Mouse (Mus musculus): ENCODE measurements at regions not wholly inside any gene's neighbourhood (a gene's known extent, or its start where the extent isn't known, plus 50 kb on each side); places are given as distances from the start of the nearest gene placed in this dataset.
"Not testable (repeated sequence)": the region's sequence is repeated elsewhere in the genome, so short reads cannot be mapped to it uniquely, and the experiment has no call there.

DNA sequence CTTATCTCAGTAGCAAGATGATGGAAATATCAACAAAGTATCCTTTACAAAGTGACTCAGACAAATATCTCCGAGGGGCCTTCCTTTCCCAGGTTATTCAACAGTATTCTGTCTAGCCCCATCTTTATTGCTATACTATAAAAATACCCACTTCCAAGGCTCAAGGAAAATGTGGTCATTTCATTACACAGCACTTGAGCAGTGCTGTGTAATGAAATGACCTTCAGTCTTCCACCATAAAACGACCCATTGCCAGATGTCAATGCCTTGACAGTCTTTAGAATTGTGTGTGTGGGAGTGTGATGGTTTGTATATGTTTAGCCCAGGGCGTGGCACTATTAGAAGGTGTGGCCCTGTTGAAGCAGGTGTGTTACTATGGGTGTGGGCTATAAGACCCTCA, 124.3 kb upstream of the Teddm2 start:
- DNase-seq = no peak

DNA sequence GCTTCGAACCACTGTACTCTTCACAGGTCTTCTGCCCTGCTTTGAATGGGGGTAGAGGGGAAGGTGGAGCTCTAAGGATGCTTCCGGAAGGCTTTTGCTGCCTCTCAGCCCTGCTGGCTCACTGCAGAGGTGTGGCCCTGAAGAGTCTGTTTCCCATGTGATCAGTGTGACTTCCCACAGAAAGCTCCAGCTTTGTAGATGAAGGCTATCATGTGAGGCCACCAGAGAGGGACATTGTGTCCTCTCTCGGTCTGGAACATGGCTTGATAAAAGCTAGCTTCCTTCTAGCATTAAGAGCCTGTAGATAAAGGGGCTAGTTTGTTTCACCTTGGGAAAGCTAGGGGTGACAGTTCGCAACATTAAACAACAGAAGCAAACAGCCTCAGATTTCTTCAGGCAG, 127.3 kb upstream of the Teddm2 start:
- DNase-seq = no peak

DNA sequence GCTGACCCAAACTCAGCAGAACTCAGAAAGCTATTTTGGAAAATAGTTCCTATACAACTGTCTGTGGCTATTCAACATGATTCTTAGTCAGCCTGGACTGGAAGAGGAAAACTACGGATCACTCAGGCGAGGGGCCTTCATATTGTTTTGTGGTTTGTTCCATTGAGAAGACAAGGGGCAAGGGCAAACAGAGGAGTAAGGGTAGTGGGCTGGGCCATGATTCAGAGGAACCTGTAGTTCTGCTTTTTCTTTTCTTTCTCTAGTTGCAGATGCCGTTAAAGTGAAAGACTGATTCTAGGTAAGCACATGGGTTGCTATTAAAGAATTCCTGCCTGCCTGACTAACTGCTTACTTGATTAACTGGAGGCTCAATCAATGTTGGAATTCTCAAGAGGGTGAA, 129.8 kb upstream of the Teddm2 start:
- DNase-seq = no peak

DNA sequence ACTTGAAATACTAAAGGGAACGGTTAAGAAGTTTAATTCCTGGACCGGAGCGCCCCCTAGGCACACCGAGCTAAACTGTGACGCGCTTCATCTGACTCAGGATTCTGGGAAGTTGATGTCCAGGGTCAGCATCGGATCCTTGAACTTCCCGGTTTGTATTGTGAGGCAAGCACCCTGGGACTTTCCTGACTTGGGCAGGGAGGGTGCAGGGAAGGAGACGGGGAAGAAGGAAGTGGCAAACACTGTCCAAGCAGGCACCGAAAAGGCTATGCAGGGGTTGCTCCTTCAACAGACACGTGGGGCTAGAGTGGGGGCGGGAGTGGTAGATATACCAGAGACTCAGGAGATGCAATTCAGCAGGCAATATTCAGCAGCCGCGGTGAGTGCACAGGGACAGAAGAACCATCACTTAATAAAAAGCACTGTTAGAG, 132.7 kb upstream of the Teddm2 start:
- DNase-seq = peak; percentile 66

DNA sequence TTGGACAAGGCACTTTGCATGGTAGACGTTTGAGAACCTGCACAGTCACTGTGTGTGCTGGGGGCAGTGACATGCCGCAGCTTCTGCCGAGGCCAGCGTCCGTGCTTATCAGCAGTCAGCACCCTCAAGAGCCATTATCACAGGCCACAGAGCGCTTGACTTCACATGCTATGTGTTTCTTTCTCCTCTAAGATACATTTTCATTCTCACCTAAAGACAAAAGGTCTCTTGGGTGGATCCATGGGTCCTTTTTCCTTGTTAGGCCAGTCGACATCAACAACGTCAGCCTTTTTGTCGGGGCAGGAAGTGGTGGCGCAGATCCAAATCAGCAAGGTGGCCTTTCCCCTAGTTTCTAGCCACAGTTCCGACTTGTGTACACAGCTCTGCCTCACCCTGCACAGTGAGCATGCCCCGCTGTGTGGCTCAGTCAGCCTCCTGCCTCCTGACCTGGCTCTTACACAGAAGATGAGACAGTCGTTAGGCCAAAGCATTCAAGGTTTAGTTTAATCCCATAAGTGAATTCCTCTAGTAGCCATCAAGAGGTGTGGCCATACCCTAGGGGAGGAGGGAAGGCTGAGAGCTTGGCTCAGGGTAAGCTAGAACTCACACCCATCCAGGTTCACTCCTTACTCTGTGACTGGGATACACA, 134.1 kb upstream of the Teddm2 start:
- DNase-seq = peak; percentile 70

DNA sequence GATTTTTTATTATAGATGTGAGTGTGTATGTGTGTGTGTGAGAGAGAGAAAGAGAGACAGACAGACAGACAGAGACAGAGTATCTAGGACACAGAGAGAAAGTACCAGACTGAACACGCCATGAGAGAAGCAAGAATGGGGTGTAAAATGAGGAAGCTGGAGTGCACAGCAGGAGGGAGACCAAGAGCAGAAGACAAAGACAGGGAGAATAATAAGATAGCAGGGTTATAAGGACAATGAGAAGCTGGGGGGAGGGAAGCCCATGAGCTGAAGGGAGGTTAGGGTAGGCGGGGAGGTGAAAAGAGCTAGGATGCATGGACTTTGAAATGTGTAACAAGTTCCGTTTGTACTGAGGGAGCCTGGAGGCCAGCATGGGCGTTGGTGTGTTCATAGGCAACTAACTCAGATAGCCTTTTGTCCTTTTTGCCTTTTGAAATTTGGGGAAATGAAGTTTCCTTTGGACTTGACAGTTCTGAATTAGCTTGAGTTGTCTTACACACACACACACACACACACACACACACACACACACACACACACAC, 136.8 kb upstream of the Teddm2 start:
- no peak for DNase-seq

DNA sequence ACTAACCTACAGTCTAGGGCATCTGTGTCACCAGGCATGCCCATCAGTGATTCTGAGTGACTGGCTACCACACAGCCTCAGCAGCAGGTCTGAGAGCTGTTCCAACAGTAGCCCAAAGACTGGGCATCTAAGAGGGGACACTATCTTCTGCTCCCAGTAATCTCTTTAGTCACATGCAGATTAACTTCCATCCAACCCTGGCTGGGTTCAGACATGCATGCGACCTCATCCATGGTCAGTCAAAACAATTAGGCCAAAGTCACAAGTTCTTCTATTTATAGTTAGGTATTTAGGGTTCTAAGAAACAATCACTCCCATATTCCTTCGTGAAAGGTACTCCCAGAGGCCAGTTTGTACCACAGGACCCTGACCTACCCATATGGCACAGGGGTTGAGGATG, 138.2 kb upstream of the Teddm2 start:
- no peak for DNase-seq

DNA sequence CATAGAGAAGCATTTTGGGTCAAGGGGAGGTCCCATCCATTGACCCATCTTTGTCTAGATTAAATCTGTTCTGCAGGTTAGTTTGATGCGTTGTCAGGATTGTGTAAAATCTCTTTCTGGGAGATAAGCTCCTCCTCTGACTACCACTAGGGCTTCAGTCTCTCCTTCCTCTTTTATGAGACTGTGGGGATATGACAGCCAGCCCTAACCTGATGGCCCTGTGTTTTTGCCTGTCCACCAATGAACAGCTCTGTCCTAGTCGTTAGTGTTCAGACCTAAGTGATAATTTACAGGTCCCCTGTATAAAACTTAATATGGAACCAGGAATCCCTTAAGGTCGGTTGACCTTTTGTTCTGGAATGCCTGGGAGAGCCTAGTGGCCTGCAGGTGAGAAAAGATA, 140.9 kb upstream of the Teddm2 start:
- no peak for DNase-seq

DNA sequence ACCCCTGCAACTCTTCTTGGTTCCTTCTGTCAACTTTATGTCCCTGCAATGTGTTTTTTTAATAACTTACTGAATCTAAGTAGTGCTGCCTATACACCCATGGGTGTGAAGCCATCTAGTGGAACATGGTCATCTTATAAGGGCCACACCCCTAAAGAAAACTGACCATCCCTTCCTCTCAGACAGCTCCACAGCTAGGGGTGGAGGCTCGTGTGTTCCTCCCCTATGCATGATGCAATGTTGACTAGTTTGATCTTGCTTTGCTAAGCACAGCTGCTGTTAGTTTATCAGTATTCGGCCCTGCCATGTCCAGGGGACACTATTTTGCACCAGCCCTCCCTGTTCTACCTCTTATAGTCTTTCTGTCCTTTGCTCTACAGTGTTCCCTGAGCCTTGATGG, 142.9 kb upstream of the Teddm2 start:
- no peak for DNase-seq

DNA sequence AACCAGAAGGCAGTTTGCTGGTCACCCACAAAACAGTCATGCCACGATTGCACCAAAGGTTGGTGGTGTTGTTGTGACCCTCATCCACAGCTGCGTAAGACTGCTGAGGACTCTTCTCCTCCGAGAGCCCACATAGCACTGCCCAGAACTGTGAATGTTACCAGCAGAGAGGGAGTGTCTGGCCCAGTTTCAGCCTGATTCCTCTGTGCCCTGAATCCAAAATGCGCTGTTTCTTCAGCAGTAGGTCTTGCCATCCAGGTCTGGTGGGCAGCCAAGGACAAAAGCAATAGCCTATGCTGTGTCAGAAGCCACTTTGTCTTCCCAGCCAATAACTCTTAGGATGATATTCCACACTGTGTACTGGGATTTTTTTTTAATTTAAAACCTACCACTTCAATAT, 144.7 kb upstream of the Teddm2 start:
- no peak for DNase-seq

DNA sequence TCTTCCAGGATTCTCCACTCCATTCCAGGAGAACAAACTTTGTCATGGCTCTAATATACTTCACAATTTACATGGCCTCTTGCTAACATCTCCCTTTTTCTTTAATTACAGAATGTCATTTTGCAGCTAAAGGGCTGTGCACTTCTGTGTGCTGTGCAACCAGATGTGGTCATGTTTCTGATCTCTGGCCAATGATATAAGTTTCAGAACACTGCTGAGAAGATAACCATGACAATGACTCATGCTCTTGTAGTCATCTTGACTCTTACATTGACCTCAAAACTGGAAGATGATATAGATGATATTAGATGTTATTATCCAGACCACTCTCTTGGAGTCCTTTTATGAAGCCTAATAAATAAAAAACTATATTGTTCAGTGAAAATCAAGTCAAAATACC, 145.9 kb upstream of the Teddm2 start:
- DNase-seq = no peak

DNA sequence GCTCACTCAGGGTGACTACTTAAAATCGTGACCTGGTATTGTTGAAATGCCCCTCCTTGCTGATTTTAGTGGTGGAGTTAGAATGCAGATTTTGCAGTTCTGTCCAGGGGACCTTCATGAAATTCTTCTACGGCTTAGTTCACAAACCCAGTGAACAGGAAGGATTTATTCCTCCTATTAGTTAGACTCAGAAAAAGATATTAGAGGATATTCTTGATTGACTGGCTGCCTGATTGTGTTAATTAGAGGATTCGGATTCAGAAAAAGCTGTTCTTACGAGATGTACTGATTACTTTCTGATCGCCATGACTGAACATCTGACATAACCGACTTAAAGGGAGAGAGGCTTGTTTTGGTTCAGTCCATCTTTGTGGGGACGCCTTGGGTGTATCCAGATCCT, 147.3 kb upstream of the Zfp648 start:
- DNase-seq = no peak

DNA sequence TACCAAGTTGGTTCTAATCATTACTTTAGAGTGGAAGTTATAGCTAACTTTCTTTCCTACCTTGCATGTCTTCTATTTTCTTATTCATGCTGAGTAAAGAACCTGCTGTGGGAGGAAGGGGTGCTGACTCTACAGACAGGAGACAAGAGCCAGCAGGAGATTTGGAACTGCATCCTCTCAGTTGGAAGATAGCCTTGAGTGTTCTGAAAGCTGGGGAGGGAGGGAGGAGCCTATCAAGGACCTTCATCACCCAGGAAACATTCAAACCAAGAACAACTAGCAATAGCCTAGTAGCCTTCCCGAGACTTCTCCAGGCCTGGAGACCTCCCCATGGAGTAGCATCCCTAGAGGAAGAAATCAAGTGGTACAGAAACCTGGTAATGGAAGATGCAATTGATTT, 146.1 kb upstream of the Zfp648 start:
- DNase-seq = no peak

DNA sequence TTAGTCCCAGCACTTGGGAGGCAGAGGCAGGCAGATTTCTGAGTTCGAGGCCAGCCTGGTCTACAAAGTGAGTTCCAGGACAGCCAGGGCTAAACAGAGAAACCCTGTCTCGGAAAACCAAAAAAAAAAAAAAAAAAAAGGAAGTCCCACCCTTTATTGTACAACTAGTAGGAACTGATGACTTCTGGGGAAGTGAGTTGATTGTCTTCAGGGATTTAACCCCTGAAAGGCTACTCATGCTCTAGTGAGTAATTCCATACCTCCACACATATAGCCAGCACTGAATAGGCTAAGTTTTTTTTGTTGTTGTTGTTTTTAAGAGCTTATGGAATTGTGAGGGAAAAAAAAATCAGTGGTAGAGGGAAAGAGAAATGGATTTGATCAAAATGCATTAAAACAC, 139.6 kb upstream of the Zfp648 start:
- DNase-seq = not testable (repeated sequence)

DNA sequence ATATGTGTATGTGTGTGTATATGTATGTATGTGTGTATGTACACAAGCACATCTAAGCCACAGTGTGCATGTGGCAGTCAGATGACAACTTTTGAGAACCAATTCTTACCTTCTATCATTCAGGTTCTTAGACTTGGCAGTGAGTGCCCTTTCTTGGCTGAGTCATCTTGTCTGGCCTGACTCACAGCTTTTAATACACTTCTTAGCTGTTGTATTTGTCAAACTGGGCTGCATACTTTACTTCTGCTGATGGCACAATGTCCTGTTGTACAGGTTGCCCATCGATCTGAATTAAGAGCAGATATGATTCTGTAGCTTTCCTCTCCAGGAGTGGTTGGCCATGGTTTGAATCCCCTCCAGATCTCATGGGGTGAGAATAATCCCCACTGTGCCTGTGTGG, 139.1 kb upstream of the Zfp648 start:
- no peak for DNase-seq

DNA sequence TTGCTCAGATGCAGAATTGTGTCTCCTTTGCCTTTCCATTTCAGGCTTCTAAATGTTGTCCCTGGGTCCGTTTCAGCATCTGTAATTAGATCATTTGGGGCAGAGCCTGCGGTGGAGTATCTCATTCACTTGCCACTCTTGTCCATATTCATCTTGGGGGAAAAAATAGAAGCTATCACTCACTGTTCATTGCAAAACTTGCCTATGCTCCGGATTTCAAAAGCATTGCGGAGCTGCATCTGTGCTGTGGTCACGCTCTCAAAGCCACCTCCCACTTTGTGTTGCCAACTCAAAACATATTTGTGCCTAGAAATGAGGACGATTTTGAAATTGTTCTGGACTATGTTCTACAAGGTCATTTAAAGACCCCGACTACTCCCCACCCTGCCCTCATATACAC, 138.3 kb upstream of the Zfp648 start:
- no peak for DNase-seq

DNA sequence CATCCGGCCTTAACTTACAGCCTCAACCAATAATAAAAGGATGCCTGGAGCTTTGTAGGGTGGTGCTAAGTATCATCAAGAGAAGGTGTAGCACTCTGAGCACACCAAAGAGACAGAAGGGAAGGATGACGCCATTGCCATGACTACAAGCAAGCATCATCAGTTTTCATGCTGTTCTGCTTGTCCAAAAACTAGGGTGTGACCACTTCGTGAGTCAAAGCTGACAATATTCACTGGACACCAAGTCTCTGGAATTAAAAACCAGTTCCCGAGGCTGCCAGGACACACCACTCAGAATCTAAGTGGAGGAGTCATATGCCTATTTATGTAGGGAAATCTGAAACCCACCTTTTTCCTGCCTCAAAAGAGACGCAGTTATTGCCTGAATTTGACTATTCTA, 136.4 kb upstream of the Zfp648 start:
- DNase-seq = no peak

DNA sequence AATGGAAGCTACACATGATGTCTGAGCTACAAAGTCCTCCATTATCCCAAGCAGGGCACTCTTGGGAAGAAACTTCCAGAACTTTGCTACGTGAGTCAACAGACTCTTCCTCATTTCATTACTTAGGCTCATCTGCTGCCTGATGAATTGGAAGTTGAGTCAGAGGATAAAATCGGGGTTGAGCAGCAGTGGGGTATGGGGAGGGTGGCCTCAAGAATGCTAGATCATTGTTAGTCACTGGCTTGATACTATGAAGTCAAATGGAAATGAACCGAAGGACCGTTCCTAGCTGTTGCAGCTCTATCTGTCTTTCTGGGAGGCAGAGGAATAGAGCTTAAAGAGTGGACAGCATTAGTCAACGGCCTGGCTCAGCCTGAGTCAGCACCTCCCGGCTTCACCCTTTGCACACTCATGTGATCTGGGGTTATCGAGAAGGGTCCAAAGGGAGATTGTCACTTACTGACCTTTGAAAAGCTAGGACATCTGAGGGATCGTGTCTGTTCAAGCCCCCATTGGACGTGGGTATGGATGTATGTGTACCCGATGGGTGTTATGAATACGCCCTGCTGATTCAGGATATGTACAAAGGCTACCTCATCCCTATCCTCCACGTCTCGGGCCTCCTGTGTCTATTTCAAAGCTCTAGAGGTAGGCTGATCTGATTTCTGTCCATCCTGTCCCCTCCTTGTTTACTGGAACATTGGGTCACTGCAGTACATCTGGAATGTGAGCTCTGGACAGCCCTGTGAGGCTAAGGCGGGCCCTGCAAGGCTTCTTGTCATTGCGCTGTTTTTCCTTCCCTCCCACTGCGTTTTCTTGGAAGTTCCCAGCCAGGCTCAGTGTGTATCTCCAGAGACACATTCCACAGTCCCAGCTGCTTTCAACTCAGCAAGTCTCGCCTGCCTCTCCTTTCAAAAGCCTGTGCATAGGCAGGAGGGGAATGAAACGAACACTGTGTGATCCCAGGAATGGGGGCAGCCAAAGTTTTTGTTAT, 135.4 kb upstream of the Zfp648 start:
- DNase-seq = no peak

DNA sequence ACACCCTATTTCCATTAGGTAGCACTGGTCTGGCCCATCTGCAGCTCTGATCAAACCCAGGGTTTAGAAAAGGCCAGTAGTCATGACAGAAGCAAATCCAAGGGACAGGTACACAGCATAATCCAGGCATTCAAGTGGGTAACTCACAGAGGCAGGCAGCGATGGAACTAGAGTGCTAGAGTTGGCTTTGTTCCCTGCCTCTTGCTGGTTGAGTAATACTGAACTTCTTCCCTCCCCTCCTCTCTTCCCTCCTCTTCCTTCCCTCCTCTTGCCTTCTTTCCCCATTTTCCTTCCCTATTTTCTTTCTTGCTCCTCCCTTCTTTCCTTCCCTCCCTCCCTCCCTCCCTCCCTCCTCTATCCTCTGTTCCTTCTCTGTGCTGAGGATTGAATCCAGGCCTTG, 133.1 kb upstream of the Zfp648 start:
- DNase-seq = no peak

DNA sequence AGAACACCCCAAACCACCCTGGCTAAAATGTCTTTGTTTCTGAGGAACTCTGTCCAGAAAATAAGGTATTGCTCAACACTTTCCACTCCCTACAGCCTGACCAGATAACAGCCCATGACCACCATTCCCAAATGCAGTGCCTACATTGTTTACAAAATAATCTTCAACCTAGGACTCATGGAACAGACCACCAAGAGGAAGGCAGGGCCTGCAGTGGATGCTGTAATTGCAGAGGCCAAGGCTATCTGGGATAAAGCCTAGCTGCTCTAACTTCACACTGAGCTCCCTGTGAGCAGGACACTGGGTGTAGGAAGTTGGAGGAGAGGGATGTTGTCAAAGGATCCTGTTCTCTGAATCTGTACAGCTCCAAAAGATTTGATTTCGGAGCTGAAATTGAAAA, 126.7 kb upstream of the Zfp648 start:
- no peak for DNase-seq

DNA sequence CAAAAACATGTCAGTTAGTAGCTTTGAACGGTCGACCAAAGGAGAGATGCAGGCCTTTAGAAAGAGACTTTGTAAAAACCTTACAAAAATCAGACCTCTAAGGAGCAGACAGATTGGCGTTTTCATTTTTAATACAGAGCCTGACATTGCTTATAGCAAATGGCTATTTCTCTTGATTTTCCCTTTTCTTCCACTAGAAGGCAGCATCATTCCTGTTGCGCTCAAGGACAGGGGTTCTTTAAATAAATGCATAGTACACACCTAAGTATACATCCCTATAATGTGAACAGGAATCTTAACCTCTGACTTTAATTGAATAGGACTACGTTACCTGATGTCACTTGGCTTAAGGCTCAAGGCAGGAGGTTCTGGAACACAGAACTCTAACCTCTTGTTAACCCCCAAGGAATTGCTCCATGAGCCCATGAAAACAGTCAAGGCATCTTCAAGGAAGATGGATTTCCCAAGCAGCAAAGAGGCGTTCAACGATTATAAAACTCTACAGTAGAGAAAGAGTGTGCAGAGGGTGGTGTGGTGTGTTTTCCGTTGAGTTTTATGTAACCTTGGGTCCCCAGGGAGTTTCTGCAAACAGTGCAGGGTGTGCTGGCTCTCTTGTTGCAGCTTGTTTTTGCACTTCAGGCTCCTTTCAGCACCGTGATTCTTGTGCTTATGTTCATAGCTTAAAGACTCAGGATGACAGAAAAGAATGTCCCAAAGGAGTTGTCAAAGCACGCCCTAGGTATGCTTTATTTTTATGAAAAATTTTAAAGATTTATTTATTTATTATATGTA, 124.1 kb upstream of the Zfp648 start:
- no peak for DNase-seq

DNA sequence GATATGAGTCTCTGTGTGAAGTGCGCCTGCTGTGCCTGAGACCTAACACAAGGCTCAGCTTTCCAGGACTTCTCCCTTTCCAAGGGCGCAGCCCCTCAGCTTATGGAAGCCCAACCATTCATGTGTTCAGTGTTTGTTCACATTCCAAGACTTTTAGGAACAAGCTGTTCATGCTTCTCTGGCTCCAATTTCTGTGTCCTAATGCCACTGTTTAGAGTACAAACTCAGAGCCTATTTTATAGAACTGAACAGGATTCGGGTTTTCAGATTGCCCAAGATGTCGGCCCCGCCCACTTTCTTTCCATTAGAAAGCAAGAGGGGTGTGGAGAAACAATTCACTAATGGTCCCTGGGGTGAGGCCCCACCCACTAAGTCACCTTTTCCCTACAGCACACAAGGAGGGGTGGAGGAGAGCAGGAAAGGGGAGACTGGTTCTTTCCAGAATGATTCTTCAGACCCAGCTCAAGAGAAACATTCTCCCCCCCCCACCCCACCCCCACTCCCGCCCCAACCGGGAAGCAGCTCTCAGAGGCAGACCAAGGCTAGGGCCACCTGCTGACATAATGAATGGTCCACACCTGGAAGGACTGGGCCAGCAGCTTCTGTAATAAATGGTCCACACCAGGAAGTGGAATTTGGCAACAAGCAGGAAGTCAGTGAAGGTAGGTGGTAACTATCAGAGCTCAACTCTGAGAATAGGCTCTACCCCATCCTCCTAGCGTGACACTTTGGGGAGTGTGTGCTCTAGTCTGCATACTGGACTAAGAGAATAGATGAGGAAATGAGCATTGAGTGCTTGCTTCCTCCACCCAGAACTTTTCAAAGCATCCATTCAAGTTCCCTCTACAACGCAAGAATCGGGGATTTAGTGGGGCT, 120.2 kb upstream of the Zfp648 start:
- no peak for DNase-seq

All from layer of hippocampus, adult 9-11 months (tissue).